Mouse (Mus musculus): ENCODE measurements at regions not wholly inside any gene's neighbourhood (a gene's known extent, or its start where the extent isn't known, plus 50 kb on each side); places are given as distances from the start of the nearest gene placed in this dataset.

DNA sequence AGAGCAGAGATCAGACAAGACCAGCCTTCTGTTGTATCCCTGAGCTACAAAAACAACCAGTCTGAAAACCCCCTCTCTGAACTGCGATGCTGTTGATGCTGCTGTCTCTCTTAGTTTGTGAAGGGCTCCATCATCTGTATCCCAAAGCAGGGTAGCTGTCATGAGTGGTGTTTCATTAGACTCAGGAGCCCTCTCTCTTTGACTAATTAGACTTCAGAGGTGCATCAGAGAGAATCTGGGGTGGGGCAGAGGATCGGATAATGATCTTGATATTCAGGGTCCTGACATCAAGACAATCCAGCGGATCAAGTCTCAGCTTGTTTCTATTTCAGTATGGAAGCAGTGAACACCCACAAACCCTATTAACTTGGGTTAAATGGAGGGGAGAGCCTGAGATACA lies 70.6 kb upstream of the Slc24a4 start:
- no peak for DNase-seq (ENCODE audit: low read depth, low spot score)

DNA sequence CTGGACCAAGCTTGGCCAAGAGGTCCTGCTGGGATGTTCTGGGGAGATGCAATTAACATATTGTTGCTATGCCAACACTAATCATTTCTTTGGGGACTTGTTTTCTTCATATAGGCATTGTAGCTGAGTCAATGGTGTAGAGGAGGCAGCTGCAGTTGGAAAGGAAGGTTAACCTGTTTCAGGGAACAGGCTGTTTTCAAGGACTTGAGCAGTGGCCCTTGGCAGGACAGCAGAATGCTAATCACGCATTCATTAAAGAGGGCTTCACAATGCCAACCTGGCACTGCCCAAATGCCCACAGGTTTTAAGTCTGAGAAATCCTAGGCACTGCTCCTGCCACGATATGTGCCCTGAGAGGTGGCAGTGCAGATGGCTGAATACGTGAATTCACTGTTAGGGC lies 70.1 kb upstream of the Slc24a4 start:
- DNase-seq (ENCODE audit: low read depth, low spot score) = no peak

DNA sequence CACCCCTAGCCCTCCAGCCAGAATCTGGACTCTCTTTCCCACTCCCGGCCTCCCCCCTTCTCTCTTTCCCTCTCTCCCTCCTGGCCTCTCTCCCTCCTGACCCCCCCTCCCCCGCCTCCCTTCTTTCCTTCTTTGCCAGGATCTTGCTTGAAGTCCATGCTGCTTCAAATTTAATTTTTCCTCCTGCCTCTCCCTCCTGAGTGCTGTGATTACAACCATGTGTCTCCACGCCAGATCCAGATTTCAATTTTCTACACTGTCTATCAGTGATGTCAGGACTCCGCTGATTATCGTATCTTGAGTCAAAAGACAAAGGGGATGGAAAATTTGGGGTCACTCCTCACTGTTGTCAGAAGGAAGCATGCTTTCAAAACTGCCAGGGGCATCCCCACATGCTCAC lies 67.4 kb upstream of the Slc24a4 start:
- no peak for DNase-seq (ENCODE audit: low read depth, low spot score)

DNA sequence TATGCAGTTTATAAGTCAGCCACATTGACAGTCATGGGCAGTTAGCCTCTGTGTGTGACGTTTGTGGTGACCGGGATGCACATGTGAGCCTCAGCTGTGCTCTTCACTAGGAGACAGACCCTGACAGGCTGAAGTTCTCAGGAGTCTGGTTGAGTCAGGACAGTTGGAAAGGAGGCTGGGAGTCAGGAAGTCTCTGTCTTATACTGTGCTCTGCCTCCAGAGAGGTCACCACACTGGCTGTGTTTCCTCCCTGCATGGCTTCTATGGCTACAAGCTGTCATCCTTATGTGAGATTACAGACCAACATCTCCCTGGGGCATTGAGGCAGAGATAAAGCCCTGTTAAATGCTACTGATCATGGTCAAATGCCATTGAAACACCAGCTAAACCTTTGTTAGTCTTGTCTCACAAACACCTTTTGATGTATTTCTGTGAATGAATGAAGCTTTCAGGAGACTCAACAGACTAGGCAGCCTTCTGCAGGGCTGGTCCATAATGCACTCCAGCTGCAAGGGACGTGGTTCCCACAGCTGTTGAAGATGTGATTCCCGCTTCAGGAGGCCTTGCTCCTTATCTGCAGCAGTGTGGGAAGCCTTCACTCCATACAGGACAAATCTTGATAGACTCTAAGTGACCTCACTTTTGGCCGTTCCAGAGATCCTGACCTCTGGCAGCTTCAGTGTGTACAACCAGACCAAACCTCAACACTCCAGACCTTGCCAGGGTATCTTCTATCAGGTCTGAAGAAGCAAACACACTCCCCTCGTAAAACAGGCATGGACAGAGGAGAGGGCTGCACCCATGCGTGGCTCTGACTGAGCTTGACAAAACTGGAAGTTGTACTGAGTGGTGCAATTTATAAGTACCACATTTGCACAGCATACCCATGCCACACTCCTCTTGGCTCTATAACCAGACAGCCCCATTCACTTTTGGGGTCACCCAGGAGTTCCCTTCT lies 66.6 kb upstream of the Slc24a4 start:
- DNase-seq (ENCODE audit: low read depth, low spot score) = peak; percentile 21

DNA sequence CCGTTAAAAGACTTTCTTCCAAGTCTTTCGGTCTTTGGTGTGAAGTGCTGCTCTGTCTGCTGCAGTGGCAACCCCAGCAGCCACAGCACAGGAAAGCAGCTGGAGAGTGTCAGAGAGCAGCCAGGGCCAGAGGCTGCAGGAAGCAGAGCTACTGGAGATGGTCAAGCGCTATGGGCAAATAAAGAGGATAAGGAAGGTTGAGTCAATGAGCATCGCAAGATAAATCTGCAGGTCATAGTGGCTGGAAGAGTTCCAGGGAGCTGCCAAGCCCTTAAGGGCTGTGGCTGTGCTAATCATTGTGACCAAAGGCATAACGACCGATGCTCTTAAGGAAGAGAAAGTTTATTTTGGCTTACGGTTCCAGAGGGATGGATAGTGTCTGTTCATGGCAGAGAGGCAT lies 65.9 kb upstream of the Slc24a4 start:
- no peak for DNase-seq (ENCODE audit: low read depth, low spot score)

DNA sequence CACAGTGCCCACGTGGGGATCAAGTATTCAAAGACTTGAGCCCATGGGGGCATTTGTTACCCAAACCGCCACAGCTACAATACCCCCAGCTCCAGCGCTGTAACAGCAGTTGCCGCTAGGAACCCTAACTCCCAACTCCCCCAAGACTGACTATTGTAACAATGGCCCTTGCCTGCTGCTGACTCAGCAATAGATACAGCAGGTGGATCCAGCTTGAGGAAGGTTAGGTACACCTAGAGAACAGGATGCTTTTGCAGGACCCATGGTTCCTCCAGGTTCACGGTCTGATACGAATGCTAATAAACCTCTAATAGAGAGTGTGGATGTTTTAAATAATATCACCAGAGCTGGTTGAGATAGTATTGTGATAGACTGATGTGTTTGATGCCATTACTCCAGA lies 65.3 kb upstream of the Slc24a4 start:
- DNase-seq (ENCODE audit: low read depth, low spot score) = no peak

DNA sequence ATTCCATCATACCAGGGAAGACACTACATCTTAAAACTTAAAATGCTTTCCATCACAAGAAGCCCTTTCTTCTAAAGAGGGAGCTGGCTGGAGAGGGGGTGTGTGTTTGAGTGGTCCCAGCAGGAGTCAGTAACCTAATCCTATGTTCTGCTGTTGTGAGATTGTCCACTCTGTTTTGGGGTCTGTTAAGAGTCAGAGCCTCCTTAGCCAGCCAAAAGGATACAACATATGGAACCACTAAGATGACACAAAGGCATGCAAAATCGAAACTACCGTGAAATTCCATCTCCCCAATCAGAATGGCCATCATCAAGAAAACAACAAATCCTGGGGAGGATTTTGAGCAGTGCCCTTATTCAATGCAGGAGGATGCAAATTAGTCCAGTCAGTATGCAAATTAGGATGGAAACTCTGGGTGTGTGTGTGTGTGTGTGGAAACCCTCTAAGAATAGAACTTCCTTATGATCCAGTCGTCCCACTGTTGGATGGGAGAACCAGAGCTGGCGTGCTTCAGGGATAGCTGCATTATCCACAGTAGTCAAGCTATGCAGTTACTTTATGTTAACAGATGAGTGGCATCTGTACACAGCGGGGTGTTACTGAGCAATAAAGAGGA lies 63.7 kb upstream of the Slc24a4 start:
- DNase-seq (ENCODE audit: low read depth, low spot score) = no peak

DNA sequence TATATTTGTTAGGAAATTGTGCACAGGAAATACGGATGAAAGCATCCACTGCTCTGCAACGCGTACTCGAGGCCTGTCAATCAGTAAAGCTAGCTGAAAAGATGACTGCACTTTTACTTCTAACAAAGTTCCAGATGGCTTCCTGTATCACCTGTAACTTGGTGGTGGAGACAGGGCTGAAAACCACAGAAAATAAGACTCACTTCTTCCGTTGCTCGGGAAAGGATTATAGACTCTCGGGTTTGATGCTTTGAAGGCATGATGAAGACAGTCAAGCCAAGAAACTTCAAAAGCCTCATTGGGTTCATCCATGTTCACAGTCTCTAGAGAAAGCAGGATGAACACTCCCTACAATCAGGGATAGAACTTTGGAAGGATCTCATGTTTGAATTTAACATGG lies 60.8 kb upstream of the Slc24a4 start:
- DNase-seq (ENCODE audit: low read depth, low spot score) = no peak

DNA sequence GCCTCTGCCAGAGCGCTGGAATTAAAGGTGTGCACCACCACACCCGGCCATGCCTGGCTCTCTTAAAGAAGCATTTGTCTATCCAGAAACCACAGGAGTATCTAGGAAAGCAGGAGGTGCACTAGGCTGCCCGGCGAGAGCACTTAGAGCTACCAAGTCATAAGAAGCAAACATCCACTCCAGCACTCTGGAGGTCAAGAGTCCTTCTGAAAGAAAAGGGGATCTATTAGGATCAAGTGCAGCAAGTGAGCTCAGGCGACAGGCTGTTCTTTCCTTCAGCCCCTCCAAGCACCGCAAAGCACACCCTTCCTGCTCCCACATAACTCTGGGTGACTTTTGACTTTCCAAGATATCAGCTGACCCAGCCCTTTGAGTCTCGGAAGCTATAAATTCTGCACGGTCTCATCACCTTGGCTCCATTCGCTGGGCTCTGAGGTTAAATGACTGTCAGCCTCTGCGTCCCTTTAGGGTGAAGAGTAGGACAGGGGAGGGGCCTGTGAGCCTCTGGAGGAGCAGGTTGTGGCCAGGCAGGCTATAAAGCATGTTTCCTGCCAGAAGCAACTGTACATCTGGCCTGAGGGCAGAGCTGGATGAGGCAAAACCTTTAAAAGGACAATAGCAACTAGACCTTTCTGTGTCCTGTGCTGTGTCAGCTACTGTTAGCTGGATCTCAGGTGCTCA lies 58.9 kb upstream of the Slc24a4 start:
- DNase-seq (ENCODE audit: low read depth, low spot score) = no peak

DNA sequence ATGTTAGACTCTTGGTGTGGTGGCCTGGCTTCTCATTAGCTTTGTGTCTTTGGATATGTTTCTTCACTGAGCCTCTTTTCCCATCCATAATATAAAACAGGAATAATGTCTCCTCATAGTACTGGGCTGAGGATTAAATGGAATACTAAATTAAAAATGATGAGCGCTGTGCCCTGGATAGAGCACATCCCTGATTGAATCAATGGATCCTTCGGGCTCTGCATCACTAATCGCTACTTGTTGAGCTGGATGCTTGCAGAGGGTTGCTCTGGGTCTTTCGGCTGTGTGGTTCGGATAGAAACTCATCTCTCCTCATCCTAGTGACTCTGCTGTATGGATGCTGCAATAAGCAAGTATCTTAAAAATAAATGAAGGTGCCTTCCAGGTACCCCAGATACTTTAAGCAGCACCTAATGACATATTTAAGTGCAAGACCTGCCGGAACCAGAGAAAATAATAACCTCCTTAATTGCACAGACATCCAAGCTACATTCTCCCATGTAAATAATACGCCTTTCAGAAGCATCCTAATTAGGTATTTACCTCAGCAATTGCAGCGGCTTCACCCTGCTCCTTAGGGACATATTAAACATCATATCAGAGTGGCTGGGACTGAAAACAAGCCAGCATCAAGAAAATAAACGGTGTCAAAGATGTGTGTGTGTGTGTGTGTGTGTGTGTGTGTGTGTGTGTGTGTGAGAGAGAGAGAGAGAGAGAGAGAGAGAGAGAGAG lies 56.5 kb upstream of the Slc24a4 start:
- no peak for DNase-seq (ENCODE audit: low read depth, low spot score)

DNA sequence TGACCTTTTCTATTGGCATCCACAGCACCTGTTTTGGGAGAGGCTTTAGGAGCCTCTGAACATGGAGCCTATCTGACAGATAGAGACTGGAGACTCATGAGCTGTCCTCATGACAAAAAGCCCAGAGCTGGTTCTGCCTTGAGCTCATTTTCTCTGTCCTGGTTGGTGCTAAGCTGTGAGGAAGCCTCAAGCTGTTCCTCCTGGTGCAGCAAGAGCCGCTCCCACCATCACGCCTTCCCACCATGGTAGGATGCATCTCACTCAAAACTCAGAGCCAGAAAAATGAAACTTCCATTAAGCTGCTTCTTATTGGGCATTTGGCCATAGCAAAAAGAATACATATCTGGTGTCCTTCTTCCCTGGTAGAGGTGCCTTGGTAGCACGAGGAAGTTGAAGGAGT lies 55.0 kb upstream of the Slc24a4 start:
- DNase-seq (ENCODE audit: low read depth, low spot score) = no peak

DNA sequence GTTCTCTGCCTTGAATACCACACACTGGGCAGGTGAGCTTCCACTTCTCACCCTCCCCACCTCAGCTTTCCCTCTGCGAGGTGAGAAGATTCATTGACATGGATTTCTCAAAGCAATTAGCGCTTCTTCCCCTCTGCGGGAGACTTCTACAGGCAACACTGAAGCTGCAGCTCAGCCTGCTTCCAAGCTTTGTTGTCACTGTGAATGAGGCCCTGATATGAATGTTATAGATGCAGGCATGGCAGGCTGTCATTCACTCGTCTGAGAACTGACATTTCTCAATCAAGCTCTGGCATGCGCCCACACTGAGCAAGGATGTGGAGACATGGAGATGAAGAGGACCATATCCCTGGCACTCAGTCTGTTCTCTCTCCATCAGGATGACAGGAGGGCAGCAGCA lies 52.2 kb upstream of the Slc24a4 start:
- no peak for DNase-seq (ENCODE audit: low read depth, low spot score)
